Mouse (Mus musculus) hindlimb bud, embryonic 11.5 days (tissue): ENCODE measurements around the gene Flad1.

ENCODE experiments used
- DNase-seq: peaks from one replicate; pipeline ENCODE4 v3.0.0-alpha.2; 2012; ENCODE audit warnings: low read depth, low spot score; ENCODE audit errors: extremely low spot score

Gene Flad1

DNA sequence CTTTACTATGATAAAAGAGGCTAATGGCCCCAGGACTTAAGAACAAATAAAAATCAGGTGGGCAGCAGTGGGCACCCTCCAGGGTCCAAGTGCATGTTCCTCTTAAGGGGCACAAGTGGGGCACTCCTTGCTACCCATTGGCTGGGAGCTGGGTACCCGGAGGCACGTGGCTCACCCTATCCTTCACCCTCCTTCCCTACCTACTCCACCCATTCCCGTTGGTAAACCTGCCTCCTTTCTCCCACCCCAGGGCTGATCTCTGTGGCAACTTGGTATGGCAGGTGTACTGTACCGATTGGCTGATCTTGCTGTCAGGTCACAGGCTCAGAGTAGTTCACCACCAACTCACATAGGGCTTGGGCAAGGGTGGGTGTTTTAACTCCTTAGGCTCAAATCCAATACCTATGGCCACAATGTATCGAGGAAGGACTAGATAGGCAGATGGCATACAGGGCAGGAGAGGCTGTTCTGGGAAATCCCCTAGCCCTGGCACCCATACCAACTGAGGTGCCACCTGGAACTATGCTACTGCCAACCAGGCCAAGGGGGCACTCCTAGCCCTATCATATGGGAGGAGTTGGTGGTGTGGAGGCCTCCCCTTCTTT lies 27.9 kb downstream of the Flad1 start:
- DNase-seq = no peak

- DNase-seq = no peak
These were observed 28.7 kb downstream of the Flad1 start for GRCm38 (mm10) chr3:89382950-89383349.

DNA sequence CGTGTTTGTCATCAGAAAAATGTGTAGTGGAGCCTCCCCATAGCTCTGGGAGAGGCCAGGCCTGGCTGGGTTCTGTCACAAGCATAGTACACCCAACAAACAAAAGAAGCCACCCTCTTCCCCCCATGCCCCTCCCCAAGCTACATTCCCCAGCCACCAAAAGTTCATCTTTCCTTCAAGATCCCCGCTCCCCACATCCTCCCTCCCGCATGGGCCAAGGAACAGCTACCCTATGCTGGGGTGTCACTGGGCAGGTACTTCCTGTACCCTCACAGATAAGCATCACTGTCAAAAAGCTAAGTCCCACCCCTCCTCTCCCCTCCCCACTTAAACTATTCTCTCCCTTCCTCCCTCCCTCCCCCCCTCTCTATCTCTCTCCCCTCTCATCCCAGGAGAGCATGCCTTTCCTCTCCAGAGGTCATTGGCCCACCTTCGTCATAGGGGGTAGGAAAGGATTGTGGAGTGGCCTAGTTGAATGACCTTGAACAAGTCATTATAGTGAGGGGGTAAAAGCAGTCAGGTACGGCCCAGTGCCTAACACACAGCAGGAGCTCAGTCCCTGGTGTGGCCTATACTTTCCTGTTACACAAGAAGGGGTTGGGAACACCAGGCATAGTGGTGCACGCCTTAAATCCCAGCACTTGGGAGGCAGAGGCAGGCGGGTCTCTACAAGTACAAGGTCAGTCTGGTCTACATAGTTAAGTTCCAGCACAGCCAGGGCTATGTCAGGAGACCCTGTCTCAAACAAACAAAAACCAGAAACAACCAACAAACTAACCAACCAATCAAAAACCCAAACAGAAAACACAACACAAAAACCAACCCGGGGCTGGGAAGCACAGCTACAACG lies 29.4 kb downstream of the Flad1 start:
- no peak for DNase-seq

DNA sequence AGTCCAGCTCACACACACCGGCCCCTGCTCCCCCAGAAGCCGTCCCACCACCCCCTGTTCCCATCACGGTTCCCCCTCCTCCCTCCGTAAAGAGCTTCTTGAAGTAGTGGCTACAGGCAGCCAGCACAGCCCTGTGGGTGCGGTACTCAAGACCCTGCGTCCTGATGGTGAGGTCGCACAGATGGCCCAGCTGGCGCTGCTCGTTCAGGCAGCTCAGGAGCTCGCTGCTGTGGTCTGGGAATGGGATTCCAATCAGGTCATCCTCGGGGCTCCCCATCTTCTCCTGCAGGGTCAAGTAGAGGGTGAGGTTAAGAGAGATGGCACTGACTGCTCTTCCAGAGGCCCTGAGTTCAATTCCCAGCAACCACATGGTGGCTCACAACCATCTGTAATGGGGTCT lies 30.4 kb downstream of the Flad1 start:
- DNase-seq = no peak

GRCm38 (mm10) chr3:89380711-89381110 lies 31.0 kb downstream of the Flad1 start:
- DNase-seq = no peak

DNA sequence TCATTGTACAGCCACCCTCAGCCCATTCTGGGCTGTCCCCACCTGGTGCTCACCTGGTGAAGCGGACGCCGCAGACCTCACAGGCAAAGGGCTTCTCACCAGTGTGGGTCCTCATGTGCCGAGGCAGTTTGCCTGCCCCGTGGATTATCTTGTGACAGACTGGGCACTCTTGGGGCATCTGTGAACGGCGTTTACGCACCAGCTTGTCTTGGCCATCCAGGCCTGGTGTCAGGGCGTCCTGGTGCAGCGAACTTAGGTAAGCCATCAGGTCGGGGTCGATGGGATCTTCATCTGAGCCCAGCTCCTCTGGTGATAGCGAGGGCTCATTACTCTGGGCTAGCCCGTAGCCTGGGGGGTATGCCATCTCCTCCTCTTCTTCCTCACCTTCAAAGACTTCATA lies 31.4 kb downstream of the Flad1 start:
- no peak for DNase-seq

- DNase-seq = no peak
These were observed 32.1 kb downstream of the Flad1 start for GRCm38 (mm10) chr3:89379388-89380131.

- no peak for DNase-seq
These were observed 33.1 kb downstream of the Flad1 start for GRCm38 (mm10) chr3:89378394-89379067.

DNA sequence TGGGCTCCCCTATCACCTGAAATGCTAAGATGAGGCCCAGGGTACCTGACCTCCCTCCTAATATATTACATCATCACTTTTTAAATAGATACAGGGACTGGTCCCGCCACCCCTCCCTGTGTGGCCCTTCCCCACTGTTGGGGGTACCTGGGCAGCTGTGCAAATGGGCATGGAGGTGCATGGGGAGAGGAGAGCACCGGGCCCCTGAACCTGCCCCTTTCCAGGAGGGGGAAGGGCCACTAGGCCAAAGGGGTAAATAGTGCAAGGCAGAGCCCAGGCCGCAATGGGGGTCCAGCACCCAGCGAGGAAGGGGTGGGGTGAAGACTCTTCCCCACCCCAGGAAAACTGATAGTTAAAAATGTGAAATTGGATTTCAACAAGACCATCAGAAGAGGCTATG lies 33.8 kb downstream of the Flad1 start:
- DNase-seq = no peak

GRCm38 (mm10) chr3:89373581-89374231 lies 38.0 kb downstream of the Flad1 start:
- no peak for DNase-seq

GRCm38 (mm10) chr3:89367338-89367737 lies 44.3 kb downstream of the Flad1 start:
- DNase-seq = no peak

- no peak for DNase-seq
These were observed 45.9 kb downstream of the Flad1 start for GRCm38 (mm10) chr3:89365486-89366414.

DNA sequence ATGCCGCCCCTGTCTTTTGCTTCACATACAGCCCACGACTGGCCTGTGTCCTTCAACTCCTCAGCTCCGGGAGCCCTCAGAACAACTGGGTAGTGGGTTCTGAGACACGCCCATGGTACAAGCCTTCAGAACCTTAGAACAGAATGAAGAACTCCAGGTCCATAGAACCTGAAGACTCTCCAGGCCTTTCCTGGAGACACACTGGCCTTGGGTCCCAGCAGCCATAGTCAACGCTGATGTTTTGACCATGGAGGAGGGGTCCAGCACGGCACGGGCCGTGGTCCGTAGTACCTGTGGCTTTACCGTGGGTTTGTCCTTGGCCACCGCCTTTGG lies 46.6 kb downstream of the Flad1 start, which contains the start of gene Dcst1:
Gene Dcst1 (minus strand): TSS at position 101 of the 333 bp plus-strand sequence.
- DNase-seq = no peak

DNA sequence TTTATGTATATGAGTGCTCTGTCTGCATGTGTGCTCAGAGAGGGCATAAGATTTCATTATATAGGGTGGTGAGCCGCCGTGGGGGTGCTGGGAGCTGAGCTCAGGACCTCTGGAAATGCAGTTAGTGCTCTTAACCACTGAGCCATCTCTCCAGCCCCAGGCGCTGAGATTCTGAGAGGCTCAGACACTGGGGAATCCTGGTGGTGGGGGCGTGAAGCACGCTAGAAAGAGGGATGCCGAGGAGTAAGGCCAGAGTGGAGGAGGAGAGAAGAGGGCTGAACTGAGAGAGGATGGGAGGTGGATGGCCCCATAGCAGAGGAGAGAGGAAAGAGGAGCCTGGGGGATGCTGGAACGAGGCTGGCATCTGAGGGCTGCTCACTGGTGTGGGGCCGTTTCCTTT lies 47.0 kb downstream of the Flad1 start:
- DNase-seq = no peak

- DNase-seq = no peak
These were observed 50.0 kb downstream of the Flad1 start, which contains the start of gene Dcst2 for GRCm38 (mm10) chr3:89361675-89362074. Dcst2 (plus strand) TSS chr3:89361975.

- DNase-seq = no peak
These were observed 51.4 kb downstream of the Flad1 start for GRCm38 (mm10) chr3:89360237-89360636.

DNA sequence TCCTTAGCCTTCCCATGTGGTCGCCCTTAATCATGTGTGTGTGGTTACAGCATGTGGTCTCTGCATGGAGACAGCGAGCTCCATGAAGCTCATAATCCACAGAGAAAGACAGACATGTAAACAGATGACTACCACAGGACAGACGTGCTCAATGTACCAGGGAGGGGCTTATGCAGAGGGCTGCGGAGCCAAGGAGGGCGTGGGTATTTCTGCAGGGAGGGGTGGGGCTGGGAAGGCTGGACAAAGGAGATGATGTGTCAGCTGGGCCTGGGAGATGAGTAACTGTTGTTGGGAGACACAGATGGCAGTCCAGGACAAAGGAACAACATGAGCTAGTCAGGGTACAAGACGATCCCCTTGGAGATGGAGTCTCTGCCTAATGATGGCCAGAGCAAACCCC lies 52.0 kb downstream of the Flad1 start:
- DNase-seq = no peak

DNA sequence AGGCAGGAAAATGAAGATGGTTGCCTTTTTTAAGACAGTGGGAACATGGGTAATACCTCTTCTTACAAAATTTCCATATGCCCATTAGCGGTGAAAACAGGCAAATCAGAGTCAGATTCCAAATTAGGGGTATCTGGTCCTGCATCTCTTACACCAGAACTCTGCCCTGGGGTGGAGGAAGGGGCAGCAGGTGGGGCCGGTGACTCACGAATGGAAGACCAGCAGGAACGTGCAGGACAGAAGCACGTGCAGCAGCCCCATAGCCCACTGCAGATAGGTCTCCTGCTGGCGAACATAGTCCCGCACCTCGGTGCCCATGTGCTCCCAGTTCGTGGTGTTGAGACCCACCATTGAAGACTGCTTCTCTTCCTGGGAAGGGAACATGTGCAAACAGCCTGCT lies 55.6 kb downstream of the Flad1 start:
- DNase-seq = no peak

DNA sequence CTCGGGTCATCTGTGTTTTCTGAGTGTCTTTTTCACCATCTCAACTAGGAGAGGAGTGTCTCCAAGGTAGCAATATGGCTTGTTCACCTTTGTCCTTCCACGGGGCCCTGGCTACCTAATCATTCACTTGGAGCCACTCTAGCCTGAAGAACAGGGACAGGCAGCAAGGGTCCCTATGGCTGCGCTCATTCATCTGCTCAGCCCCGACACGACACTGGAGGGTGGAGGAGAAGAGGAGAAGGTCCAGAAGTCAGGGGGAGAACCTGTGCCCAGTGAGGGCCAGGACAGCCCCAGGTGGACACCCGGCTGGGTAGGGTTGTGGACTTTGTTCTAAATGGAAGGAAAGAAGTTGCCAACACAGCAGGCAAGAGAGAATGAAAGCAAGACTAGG lies 56.2 kb downstream of the Flad1 start:
- DNase-seq = no peak
